Mouse (Mus musculus) olfactory bulb, adult 2 months (tissue): ENCODE data around the gene Erc2.

ENCODE experiments used
- CTCF ChIP-seq: fragments of 200-500 bp; IDR thresholded peaks from 2 replicates; pipeline ENCODE4 v1.5.1; 2012; ENCODE audit warnings: low read depth, mild to moderate bottlenecking, low read length, moderate library complexity; ENCODE audit not compliant: insufficient read depth
- POLR2A ChIP-seq: fragments of 200-500 bp; IDR thresholded peaks from 2 replicates; pipeline ENCODE4 v1.6.1; 2012; ENCODE audit warnings: mild to moderate bottlenecking, low read depth, low read length, moderate library complexity; ENCODE audit not compliant: insufficient read depth

DNA sequence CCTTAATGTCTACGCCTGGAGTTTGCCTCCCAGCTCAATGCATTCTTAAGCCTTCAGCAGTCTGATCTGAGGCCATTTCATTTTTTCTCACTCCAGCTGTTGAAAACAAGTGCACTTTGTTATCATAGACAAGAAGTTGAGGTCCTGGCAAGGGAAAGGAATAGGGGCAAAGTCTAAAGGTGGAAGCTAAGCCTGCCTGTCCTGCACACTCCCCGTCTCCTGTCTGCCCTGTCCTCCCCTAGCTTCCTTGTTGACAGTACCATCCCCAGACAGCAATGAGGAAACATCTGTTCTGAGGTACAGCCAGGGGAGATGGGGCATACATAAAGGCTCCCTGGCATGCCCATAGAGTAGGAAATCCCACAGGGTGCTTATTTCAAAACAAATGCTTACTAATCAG is 776.7 kb downstream of the Erc2 start:
- TF ChIP-seq CTCF (no peak), POLR2A (no peak)
